Mouse (Mus musculus): ENCODE measurements around the gene Crtc2. TPM values are rescaled to one million over a fixed set of nuclear protein-coding genes. Genes with fewer than 3 reads are reported as not detected.
"Not testable (repeated sequence)": the region's sequence is repeated elsewhere in the genome, so short reads cannot be mapped to it uniquely, and the experiment has no call there.

Crtc2 gene
- total RNA-seq, 2 experiments from 2014 or later: 34.1 to 38.1 TPM

DNA sequence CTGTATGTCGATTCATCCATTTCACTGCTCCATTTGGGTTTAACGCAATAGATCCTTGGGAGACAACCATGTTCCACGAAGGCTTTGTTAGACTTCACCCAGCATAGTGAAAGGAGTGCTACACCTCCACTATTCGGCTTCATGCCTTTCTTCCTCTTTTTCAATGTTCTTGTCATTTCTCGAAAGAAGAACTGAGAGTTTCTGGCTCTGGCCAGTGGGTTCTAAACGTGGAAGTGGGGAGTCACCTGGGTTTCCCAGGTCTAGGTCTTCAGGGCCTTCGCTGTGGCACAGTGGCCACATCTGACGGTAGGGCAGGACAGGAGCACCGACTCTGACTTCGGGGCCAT is 10.7 kb downstream of the Crtc2 start:
- intact Hi-C loops (cut with DNase I): loop anchor here (10.0 kb wide), 1 partner anchor 110 kb away; no protein-coding TSS in a partner anchor
- DNase-seq (ENCODE audit: low spot score in 2 of 2): no peak

DNA sequence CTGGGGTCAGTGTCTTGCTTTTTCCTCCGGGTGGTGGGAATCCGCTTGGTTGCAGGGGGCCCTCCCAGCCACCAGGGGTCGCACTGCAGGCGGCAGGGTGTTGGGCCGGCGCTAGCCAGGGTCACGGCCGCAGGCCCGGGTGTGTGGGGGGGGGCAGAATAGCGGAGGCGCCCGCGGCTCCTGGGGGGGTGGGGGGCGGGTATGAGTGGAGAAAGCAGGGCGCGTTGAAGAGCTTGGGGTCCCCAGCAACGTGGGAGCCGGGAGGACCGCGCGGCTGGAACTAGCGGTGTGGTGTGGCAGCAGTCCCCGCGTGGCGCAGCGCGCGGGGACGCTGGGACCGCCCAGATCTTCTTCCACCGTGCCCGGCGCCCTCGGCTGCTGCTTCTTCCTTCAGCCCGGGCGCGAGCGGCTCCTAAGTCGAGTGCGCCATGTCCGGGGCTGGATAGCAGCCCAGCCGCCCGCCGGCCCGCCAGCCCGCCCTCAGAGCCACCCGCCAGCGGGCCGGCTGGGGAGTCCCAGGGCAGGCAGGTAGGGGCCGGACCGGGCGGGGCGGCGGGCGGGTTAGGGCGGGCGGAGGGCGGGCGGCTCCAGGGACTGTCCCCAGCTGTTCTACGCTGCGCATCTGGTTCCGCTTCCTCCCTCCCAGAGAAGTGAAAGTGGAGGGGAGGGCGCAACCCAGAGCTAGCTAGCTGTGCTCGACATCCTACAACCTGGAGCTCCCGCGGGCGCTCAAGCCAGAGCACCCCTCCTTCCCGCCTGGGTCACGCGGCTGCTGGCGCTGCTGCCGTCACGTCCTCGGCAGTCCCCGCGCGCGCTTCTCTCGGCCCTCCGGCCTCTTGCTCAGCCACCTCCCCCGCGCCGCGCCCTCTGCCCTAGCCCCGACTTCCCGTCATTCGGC is 11.3 kb downstream of the Crtc2 start, which contains the start of gene Dennd4b:
Dennd4b (plus strand) TSS at position 152 of the 898 bp plus-strand sequence.
- peak; percentile 88 to 89 for DNase-seq (ENCODE audit: low spot score in 2 of 2)
- intact Hi-C loops (cut with DNase I): loop anchor here (10.0 kb wide), 1 partner anchor 110 kb away; no protein-coding TSS in a partner anchor

DNA sequence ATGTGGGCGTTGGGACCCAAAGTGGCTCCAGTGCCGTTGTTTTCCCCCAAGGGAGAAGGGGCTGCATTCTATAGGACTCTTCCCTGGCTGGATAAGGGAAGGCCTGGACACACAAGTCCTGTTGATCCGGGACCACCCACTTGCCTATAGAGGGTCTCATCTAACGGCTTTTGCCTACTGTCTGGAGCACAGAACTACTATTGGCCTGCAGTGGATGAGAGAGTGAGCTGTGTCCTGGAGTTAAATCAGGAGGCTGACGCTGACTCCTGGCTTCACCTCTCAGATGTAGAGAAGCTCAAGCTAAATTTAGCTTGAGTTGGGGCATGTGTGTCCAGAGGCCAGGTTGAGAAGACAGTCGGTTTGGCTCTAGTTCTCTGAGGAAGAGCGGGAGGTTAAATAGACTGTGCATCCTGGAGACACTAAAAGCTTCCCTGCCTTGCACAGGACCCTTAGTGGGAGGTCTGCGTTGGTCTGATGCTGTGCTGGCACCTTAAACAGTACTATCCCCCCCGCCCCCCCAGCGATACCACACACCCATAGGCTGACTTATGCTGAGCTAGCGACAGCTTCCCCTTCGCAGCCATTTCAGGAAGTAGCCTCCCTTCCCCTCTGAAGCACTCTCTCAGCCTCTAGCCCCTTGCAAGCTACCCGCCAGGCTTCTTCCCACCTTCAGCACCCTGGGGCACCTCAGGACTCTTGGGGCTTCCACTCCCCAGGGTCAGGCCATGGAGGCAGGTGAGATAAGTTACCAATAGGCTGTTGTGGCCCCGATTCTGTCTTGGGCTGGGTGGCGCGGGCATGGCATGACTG is 12.2 kb downstream of the Crtc2 start:
- no peak for DNase-seq (ENCODE audit: low spot score in 2 of 2)
- intact Hi-C loops (cut with DNase I): loop anchor here (10.0 kb wide), 1 partner anchor 109 kb away; no protein-coding TSS in a partner anchor

DNA sequence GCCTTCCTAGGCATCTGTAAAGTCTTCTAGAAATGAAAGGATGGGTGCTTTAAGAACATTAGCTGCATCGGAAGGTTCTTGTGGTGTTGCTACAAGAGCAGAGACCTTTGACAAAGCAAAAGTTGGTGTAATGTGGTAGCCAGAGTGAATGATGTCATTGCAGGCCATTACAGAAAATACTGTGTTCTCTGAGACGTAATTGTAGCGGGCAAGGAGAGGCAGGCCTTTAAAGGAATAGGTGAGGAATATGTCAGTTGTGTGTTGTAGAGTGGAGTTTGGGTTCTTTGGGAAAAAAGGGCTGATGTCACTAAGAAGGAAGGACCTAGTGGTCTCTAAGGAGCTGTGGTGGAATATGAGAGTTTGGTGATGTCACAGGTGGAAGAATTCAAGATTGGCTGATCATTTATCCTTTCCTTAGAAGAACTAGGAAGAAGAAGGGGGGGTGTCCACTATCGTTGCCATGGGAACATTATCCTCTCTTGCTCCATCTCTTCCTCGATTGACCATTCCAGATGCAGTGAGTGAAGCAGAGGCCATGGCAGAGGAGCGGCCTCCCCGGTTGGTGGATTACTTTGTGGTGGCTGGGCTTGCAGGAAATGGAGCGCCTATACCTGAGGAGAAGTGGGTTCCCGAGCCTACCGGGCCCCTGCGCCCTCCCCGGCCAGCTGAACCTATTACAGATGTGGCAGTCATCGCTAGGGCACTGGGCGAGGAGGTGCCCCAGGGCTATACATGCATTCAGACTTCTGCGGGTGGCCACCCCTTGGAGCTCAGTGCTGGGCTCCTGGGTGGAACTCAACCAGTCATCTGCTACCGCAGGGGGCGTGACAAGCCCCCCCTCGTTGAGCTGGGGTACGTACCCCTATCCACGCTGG is 13.2 kb downstream of the Crtc2 start:
- no peak for DNase-seq (ENCODE audit: low spot score in 2 of 2)
- intact Hi-C loops (cut with DNase I): loop anchor here (10.0 kb wide), 1 partner anchor 108 kb away; no protein-coding TSS in a partner anchor

DNA sequence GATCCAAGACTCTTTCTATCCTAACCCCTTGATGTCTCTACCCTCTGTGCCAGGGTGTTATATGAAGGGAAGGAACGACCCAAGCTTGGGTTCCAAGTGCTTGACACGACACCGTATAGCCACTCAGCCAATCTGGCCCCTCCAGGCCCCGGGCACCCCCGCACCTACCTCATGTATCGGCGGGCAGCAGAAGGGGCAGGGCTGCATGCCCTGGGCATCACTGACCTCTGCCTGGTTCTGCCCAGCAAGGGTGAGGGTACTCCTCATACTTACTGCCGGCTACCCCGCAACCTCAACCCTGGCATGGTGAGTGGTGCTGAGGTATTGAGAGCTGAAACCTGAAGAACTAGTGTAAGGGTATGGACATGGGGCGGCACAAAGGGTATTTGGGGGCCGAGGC is 14.2 kb downstream of the Crtc2 start:
- no peak for DNase-seq (ENCODE audit: low spot score in 2 of 2)
- intact Hi-C loops (cut with DNase I): loop anchor here (10.0 kb wide), 1 partner anchor 107 kb away; no protein-coding TSS in a partner anchor

DNA sequence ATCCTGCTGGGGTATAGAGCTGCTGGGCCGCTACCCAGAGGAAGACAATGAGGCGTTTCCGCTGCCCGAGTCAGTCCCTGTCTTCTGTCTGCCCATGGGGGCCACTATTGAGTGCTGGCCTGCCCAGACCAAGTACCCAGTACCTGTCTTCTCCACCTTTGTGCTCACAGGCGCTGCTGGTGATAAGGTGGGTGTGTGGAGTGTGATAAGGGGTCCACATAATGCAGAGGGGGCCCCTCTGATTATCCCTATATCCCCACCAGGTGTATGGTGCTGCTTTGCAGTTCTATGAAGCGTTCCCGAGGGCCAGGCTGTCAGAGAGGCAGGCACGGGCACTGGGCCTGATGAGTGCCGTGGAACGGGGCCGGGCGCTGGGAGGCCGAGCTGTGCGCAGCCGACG is 15.0 kb downstream of the Crtc2 start:
- DNase-seq (ENCODE audit: low spot score in 2 of 2): no peak
- intact Hi-C loops (cut with DNase I): loop anchor here (10.0 kb wide), 1 partner anchor 106 kb away; no protein-coding TSS in a partner anchor

DNA sequence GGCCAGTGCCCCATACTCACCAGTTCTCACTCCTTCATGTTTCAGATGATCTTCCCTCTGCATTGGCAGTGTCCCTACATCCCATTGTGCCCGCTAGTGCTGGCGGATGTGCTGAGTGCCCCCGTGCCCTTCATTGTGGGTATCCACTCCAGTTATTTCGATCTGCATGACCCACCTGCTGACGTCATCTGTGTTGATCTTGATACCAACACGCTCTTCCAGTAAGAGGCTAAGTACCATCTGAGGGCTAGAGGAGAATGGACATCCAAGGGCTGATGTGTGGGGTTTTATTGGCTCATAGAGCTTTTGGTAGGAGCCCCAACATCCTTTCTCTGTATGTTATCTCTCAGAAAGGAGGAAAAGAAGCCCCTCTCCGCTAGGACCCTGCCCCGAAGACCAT is 16.8 kb downstream of the Crtc2 start:
- intact Hi-C loops (cut with DNase I): no loop called here
- DNase-seq (ENCODE audit: low spot score in 2 of 2): no peak

DNA sequence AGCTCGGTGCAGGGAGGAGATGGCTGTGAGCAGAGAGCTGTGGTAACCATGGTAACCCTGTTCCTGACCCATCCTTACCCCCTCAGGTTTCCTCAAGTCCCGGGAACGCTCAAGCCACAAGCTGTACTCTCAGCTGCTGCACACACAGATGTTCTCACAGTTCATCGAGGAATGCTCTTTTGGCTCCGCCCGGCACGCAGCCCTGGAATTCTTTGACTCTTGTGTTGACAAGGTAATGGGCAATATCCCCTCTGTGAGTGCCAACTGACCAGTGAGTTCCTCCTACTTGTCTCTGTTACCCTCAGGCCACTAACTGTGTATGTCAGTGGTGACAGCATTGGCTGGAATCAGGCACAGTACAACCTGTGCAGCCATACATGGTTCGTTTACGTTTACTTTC is 18.2 kb downstream of the Crtc2 start:
- no peak for DNase-seq (ENCODE audit: low spot score in 2 of 2)

DNA sequence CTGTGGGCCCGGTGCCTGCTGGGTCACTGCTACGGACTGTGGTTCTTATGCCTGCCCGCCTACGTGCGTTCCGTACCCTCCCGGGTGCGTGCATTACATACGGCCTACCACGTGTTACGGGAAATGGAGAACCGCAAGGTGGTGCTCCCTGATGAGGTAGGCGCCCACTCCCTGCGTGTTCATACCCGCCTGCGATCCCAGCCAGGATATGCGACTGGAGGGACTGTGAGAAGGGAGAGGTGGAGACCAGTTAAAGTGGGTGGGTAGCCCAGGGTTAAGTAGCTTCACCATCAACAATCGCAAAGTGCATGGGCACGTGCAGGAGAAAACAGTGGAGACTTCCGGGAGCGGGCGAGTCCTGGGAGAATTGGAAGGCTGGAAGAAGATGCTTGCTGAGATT is 19.9 kb downstream of the Crtc2 start:
- intact Hi-C loops (cut with DNase I): no loop called here
- no peak for DNase-seq (ENCODE audit: low spot score in 2 of 2)

More for the DNA sequence above, 18.2 kb downstream of the Crtc2 start:
- intact Hi-C loops (cut with DNase I): no loop called here

DNA sequence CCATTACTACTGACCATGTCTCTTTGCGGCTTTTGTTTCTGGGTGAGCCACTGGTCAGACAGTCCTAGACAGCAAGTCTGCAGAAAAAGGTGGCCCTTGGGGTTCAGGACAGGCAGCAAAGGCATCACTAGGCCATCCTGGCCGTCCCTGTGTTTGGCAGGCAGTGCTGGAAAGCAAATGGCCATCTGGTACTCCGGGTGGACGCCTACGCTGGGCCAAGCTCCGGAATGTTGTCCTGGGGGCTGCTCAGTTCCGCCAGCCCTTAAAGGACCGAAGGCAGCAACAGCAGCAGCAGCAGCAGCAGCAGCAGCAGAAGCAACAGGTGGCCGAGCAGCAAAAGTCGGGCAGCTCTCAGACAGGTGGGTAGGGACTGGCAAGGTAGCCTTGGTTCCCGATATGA is 21.3 kb downstream of the Crtc2 start:
- no peak for DNase-seq (ENCODE audit: low spot score in 2 of 2)
- intact Hi-C loops (cut with DNase I): no loop called here

DNA sequence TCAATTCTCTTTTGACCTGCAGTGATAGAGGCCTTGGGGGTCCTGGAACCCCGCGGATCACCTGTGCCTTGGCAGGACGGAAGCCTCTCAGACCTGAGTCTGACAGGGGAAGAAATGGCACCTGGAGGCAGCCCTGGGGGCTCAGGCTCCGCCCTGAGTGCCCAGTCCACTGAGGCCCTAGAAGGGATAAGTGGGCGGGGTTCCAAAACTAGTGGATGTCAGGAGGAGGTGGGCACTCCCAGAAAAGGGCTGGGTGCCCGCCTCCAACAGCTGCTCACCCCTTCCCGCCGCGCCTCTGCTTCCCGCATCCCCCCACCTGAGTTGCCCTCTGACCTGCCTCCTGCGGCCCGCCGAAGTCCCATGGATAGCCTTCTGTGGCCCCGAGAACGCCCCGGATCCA is 22.9 kb downstream of the Crtc2 start:
- DNase-seq (ENCODE audit: low spot score in 2 of 2): no peak
- intact Hi-C loops (cut with DNase I): no loop called here

DNA sequence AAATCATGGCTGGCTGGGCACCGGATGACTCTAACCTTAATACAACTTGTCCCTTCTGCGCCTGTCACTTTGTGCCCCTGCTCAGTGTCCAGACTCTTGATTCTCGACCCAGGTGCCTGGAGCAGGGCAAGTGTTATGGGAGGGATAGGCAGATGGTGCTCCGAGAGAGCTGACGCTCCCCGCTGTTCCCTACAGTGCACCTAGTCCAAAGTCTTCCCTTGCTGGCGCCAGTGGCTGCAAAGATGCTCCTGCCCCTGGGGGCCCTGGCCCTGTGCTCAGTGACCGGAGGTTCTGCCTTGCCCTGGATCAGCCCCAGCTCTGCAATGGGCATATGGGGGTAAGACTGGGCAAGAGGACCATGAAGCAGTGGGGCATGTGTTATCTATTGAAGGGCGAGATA is 23.8 kb downstream of the Crtc2 start:
- intact Hi-C loops (cut with DNase I): no loop called here
- no peak for DNase-seq (ENCODE audit: low spot score in 2 of 2)

DNA sequence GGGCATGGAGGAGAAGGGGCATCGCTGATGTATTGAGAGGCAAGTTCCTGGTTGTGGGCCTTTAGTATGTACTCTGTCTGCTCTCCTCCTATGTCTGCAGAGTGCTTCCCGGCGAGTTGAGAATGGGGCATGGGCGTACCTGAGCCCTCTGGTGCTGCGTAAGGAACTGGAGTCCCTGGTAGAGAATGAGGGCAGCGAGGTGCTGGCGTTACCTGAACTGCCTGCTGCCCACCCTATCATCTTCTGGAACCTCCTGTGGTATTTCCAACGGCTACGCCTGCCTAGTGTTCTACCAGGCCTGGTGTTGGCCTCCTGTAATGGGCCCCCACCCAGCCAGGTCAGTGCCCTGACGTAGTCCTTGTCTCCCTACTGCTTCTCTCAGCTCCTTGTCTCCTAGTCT is 24.2 kb downstream of the Crtc2 start:
- intact Hi-C loops (cut with DNase I): no loop called here
- DNase-seq (ENCODE audit: low spot score in 2 of 2): no peak

DNA sequence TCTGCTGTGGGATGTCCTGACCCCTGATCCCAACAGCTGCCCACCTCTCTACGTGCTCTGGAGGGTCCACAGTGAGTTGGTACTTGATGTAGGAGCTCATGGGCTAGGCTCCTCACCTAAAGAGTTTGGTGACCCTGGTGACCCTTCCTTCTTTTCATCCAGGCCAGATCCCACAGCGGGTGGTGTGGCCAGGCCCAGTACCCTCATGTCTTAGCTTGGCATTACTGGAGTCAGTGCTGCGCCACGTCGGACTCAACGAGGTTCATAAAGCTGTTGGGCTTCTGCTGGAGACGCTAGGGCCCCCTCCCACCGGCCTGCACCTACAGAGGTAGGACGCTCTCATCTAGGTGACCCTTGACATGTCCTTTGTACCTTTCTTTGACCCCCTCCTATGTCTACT is 25.3 kb downstream of the Crtc2 start:
- intact Hi-C loops (cut with DNase I): no loop called here
- DNase-seq (ENCODE audit: low spot score in 2 of 2): no peak

DNA sequence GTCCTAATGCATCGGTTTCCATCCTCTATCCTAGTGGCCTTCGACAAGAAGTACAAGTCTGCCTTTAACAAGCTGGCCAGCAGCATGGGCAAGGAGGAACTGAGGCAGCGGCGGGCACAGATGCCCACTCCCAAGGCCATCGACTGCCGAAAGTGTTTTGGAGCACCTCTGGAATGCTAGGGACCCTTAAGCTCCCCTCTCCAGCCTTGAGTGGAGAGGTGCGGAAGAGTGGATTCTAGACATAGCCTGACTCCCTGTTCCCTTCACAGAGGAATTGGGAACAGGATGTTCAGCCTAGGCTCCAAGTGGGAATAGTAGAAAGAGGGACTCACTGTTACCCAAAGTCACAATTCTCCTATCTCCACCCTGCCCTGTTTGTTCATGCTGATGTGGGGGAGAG is 25.8 kb downstream of the Crtc2 start:
- no peak for DNase-seq (ENCODE audit: low spot score in 2 of 2)
- intact Hi-C loops (cut with DNase I): no loop called here

DNA sequence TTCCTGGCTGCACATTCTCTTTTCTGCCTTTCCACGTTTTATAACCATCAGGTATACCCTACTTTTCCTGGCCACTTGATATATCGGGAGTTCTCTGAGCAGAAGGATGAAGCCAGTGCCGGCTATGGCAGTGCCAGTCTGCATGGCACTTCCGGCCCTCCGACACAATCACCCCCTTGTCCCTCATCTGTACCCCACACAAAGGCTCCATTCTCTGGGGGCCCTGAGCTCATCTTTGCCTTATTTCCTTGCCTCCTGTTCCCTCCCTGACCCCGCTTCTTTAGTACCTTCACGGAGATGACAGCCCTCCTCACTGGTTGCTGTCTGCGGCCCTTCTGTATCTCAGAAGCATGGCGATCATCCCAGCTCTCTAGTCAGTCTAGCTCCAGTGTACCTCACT is 26.7 kb downstream of the Crtc2 start:
- no peak for DNase-seq (ENCODE audit: low spot score in 2 of 2)
- intact Hi-C loops (cut with DNase I): no loop called here

DNA sequence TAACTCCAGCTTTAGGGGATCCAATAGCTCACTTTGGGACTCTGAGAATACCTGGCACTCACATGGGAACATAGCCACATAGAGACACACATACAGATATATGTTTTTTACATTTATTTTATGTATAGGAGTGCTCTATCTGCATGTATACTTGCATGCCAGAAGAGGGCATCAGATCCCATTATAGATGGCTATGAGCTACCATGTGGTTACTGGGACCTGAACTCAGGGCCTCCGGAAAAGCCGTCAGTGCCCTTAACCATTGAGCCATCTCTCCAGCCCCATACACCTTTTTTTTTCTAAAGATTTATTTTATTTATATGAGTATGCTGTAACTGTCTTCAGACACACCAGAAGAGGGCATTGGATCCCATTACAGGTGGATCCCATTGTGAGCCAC is 30.2 kb downstream of the Crtc2 start:
- no peak for DNase-seq (ENCODE audit: low spot score in 2 of 2)
- intact Hi-C loops (cut with DNase I): no loop called here

DNA sequence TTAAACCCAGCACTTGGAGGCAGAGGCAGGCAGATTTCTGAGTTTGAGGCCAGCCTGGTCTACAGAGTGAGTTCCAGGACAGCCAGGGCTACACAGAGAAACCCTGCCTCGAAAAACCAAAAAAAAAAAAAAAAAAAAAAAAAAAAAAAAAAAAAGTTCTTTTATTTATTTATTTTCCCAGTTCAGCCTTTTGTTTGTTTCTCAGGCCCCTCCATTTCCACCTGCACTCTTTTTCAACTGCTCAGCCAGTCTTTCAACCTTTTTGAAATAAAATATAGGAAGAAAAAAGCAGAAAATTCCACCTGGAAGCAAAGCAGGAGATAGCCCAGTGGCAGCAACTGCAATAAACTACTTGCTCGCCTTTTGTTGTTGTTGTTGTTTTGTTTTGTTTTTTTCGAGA is 35.4 kb downstream of the Crtc2 start:
- DNase-seq (ENCODE audit: low spot score in 2 of 2); intact Hi-C loops (cut with DNase I): not testable (repeated sequence)

DNA sequence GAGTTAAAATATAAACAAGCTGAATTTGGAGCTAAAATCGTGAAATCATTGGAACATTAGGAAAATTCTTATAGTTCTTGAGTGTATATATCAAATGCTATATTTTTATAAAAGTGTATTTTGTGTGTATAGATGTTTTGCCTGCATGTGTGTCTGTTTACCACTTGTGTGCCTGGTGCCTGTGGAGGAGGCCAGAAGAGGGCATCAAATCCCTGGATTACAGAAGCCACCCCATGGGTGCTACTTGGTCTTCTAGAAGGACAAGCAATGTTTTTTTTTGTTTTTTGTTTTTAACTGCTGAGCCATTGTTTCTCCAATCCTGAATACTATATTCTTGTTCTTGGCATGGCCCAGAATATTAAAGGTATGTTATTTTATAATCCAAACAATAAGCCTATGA is 36.6 kb downstream of the Crtc2 start:
- no peak for DNase-seq (ENCODE audit: low spot score in 2 of 2)
- intact Hi-C loops (cut with DNase I): loop anchor here (5.0 kb wide), 2 partner anchors 47 to 82 kb away; no protein-coding TSS in a partner anchor
